Mouse (Mus musculus) layer of hippocampus, postnatal 14 days (tissue): ENCODE data around the gene 1700012B07Rik. TPM values are rescaled to one million over a fixed set of nuclear protein-coding genes. Genes with fewer than 3 reads are reported as not detected.
A peak's percentile ranks its signal among the peaks of the same experiment; 100 is the strongest.

Experiments used
- DNase-seq, 2 experiments: peaks; one replicate each; pipeline ENCODE4 v3.0.0; 2021 to 2022; ENCODE audit warnings: low spot score in 2 of 2, mixed read lengths in 1 of 2
- total RNA-seq, 2 experiments: library from RNA; stranded (reverse); gene quantifications; 2 replicates each; pipeline ENCODE4 v1.2.3; 2021

Gene 1700012B07Rik
- total RNA-seq, 2 experiments from 2014 or later: not detected

DNA sequence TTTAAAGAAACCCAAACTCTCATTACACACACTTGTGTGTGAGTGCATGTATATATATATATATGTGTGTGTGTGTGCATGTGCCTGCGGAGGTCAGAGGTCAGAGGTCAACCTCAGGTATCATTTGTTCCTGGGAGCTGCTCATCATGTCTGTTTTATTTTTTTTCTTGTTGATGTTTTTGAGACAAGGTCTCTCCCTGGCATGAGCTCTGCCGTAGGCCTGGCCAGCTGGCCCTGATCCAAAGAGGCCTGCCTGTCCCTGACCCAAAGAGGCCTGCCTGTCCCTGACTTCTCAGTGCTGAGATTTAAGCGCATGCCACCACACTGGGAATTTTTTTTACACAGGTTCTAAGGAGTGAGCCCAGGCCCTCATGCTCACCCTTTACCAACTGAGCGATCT lies 24.1 kb upstream of the 1700012B07Rik start:
- no peak for DNase-seq

DNA sequence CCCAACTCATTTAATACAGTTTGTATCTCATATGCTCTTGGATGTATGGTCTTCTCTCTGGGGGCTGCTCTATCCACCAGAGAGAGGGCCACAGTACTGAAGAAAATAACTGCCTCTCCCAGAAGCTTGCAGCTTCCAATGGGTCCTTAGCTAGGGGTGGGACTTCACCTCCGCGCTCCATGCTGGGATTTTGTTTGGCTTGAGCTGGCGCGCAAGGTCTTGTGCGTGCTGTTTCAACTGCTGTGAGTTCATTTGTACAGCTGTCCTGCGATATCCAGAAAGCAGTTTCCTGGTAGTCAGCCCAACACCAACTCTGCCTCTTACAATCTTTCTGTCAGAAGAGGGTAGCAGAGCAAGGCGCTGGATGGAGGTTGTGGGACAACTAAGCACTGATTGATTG lies 18.5 kb upstream of the 1700012B07Rik start:
- DNase-seq: no peak

DNA sequence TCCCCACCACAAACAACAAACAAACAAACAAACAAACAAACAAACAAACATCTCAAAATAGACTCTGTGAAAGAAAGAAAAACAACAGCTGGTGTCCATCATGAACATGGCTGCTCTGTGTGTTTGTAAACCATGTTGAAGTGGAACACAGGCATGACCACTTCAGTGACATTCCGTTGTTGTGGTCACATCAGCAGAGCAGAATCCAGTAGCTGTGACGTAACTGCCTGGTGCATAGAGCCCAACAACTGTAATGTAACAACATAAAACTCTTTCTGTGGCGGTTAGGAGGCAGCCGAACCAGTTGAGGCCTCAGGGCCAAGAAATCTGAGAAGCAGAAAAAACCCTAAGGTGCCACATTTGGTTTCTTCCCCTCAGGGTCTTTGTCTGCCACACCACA lies 17.8 kb upstream of the 1700012B07Rik start:
- no peak for DNase-seq

DNA sequence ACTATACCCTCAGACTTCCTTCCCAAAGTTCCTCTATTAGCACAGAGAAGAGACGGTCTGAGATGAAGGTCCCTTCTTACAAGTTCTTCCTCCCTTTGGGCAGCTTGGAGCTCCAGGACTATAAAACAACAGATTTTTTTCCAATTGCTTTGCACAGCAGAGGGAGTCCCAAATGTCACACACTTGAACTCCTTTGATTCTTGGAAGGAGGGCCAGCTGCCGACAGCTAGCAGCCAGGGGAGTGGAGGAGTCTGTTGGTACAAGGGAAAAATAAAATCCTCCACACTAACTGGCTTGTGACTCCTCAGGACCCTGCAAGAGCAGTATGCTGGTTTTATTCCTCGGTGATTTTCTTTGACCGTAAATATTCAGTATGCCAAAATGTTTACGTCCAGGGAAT lies 16.6 kb upstream of the 1700012B07Rik start:
- no peak for DNase-seq

DNA sequence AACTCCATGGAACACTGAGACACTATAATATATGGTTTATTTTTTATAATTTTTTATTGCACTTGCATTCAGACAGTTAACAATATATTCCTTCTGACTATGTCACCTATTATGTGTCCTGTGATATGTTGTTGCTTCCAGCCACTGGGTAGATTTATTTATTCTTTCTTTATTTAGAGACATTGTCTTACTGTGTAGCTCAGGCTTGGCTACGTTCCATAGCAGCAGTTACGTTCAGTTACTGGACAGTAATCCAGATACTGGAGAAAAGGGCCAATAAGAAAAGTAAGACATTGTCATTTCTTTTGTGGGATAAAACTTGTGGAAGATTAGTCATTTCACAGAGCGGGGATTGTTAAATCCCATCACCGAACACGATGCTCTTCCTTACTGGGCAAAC lies 2.5 kb upstream of the 1700012B07Rik start:
- DNase-seq: no peak

DNA sequence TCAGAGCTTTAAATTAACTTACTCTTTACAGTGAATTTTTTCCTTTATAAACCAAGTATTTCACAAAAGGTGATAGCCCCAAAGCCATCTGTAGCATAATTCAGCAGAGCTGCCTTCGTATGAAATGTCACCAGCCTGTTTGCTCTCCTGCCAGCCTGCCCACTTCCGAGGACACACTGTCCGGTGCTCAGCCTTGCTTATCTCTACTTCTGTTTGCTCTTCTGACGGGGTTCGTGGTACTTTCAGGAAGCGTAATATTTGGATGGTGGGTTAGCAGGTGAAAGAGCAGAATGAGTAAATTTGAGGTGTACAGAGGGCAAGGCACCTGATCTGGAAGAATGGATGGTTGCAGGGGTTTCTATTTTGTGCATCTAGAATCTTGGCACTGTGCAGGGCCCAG lies 5.6 kb downstream of the 1700012B07Rik start:
- DNase-seq: no peak

DNA sequence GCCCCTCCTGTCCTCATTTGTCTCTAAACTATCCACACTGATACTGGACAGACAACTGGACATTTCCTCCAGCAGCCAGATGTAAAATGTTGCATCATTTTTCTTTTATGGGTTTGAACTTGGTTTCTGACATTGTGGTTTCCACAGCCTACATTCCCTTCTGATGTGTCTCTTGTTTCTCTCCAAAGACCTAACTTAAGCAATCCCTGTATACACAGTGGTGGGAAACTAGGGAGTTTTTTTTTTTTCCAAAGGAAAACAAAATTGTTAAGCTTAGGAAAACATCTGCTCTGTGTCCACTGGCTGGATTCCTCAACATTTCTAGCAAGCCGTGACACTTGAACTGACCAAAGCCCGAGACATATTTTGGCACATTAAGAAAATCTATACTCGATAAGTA lies 10.4 kb downstream of the 1700012B07Rik start:
- DNase-seq: no peak

DNA sequence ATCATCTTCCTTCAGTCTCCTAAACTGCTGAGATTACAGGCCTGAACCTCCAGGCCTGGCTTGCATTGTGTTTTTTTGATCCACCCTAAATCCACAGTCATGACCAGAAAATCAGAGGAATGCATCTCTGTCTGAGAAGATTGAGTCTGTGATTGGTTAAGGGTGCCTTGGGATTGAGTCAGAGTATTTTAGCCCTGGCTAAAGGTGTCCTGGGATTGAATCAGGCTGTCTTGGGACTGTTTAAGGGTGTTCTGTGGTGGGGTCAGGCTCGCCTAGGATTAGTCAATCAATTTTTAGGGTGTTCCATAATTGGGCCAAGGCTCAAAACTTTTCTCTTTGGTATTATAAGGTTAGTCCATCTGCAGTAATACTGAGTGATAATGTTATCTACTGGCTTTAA lies 10.9 kb downstream of the 1700012B07Rik start:
- no peak for DNase-seq

DNA sequence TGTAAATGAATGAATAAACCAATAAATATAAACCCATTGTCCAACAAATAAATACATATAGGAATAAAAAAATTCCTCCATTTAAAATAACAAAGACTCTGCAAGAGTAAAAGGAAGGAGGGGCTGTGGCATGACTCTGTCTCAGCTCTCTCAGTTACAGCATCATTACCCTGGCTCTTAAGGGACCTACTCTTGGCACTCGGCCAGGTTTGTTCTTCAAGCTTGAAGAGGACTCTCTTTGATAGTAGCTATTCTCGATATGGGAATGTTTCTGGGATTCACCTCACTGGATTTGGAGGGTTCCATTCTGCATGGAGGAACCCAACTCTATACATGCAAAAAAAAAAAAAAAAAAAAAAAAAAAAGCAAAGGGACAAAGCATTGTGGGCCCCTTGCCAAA lies 16.1 kb downstream of the 1700012B07Rik start:
- DNase-seq: no peak

DNA sequence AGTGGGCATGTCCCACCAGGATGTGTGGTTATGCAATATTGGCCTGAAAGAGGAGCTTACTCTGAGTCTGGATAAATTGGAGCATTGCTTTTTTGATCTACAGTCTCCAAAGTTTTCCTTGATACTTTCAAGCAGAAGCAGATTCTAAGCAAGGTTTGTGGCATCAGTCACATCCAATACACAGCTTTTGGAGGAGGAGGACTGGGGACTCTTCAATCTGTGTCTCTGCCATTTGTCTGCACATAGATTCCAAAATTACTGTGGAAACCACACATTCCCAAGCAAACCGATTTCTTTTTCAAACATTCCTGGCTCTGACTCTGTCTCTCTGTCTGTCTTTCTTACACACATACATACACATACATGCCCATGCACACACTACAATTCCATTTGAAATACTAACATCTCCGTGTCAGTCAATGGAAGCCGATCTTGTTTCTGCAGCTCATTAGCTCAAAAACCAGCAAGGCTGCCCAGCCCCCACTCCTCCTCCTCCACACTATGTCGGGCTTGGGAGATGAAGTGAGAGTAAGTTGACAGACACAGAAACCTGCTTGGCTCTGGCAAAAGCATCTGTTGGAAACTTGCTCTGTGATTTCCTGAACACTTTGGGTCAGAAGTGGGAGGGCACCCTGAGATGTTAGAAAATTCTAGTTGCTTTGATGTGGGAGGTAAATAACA lies 18.5 kb downstream of the 1700012B07Rik start:
- peak; percentile 48 to 50 for DNase-seq

DNA sequence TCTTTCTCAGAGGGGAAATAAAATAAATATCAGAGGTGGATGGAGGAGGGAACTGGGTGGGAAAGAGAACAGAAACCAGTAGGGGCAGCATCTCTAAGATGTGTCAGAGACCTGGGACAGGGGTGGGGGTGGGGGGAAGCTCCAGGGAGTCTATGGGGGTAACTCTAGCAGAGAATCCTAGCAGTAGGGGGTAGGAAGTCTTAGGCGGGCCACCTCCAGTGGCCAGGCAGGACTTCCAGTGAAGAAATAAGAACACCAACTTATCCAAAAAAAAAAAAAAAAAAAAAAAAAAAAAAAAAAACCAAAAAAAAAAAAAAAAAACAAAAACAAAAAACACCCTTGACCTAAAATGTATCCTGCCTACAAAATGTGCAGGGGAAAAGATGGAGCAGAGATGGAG lies 26.3 kb downstream of the 1700012B07Rik start:
- DNase-seq: no peak

DNA sequence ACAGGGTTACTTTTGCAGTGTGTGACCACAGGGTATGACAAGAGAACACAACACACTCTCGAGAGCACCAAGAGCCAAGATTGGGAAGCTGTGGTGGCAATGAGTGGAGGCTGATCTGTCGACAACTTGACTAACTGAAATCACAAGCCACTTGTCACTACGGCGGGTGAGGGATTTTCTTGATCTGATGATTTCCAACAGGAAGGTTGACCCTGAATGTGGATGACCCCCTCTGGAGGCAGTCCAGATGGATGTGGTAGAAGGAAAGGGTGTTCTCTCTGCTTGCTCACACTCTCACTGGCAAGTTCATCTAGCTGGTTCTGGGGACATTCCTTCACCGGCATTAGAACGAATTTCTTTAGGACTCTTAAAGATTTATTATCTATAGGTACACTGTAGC lies 30.3 kb downstream of the 1700012B07Rik start:
- DNase-seq: no peak

DNA sequence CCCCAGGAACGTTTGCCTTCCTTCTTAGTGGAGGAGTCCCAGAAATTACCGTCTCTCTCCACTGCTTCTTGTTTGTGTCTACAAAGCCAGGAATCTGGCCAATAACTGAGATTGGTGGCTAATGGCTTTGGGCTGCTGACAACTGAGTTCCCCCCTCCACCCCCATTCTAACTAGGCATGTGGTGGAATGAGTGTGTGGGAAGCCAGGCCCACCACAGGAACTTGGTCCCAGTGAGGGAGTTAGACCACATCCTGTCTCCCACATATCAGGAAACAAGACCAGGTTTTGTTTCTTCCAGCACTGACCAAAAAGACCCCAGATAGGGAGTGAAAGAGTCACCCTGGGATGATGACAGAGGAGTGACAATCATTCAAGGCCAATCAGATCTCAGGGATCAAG lies 32.3 kb downstream of the 1700012B07Rik start:
- DNase-seq: no peak

DNA sequence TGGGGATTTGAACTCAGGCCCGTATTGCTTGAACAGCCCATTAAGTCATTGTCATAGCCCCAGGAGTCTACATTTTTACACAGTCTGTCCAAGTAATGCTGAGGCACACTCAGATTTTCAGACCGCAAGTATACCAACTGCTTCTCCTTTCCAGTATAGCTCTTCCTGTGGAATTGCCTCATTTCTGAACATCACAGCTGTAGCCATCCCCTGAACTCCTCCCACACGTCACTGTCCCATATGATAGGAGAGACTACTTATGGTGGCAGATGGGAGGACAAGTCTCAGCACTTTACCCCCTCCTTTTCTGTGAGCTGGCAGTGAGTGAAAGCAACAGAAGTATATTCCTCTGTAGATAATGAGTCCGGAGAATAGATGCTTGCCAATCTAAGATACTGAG lies 34.3 kb downstream of the 1700012B07Rik start:
- DNase-seq: no peak

DNA sequence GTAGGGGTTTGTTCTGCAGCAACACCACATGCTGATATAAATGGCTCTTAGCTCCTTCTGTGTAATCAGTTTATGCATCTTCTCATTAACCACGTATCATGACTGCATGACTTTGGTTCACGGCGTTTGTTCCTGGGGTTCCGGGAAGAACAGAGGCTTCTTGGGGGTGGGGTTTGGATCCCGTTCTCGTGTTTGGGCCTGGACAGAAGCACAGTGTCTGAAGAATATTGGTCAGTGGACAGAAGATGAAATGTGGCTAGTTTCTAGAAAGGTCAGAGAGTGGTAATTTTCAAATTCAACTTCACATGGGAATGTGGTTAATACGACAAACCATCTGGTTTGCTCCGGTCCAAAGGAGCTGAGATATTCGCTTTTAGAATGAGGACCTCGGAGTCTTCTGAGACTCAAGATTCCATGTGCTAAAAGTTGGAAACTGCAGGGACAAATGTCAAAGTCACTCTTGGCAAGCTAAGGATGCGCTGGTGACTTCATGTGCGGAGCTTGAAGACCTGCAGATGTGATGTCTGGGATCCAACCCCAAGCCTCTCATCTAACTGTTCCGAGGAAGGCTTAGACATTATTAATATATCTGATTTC lies 35.3 kb downstream of the 1700012B07Rik start:
- no peak for DNase-seq

DNA sequence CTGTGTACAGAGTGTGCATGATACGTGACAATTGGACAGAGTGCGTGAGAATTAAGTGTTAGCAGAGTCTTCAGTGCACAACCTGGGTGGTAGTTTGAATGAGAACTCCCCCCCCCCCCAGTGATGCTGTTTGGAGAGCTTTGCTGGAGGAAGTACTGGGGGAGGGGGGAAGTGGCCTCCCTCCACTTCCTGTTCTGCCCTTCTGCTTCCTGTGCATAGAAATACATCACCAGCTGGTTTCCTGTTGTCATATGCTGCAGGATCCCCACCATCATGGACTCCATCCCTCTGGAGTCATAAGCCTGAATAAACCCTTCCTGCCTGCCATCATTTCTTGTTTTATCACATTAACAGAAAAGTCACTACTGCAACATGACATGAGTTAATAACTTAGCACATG lies 35.9 kb downstream of the 1700012B07Rik start:
- no peak for DNase-seq

DNA sequence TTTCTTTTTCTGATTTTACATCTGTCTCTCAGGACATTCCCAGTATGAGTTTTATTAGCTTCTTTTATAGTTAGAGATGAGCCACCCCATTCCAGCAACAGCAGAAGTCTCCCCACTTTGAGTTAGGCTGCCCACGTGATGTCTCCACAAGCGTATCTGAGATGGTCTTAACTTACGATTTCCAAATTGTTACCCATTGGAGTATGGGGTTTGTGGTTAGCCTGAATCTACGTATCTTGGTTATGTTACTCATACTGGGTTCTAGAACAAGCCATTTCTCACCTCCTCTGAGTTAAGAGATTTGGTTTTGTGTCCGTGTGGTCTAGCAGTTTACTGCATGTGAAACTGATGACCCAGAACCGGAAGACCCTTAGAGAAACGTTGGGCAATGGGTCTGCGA lies 37.6 kb downstream of the 1700012B07Rik start:
- DNase-seq: no peak

DNA sequence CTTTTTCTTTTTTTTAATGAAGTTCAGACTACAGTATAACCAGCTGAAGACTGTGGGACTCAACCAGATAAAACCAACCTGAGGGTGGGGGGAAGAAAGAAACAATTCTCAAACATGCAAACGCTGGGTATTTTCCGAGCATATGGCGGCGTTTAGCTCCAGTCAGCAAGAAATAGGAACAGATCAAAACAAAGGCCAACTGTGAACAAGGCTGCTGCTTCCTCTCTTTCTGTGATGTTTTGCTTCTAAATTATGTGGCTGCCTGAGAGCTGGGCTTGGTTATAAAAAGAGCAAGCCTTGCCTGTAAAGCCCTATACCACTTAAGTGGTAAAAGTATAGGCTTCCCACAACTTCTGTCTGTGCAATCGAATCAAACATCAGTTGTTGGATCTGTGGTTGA lies 42.5 kb downstream of the 1700012B07Rik start:
- peak in 1 of 2 experiments; percentile 18 for DNase-seq

DNA sequence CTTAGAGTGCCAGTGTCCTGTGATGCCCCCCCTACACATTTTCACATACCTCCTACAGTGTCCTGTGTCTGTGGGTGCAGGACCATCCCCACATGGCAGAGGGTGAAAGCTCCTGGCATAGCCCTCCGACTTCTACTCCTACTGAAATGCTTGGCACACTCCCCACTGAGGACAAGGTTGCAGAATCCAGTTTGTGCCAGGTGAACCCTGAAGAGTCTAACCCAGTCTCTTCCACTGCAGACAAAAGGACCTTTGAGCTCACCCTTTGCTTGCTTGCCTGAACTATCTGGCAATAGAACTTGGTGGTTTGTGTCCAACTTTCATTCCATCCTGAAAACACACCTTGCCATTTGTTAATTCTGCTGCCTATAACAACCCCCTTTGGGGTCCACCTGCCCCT lies 56.5 kb downstream of the 1700012B07Rik start:
- no peak for DNase-seq

DNA sequence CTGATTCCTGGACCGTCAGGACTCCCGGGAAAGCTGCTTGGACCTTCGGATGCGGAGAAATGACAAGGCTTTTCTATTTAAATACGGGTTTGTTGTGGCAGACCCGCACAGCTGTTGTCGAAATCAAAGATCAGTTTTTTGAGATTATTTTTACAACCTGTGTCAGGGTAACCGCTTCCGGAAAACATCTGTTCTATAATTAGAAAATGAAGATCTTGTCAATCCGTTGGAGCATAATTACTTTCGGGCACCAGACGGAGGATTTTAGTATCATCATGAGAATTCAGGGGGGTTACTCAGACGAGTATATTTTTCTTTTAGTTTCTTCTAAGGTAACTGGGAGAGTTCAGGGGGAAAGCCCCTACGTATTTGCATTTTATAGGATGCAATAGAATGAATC lies 57.7 kb downstream of the 1700012B07Rik start:
- DNase-seq: no peak

DNA sequence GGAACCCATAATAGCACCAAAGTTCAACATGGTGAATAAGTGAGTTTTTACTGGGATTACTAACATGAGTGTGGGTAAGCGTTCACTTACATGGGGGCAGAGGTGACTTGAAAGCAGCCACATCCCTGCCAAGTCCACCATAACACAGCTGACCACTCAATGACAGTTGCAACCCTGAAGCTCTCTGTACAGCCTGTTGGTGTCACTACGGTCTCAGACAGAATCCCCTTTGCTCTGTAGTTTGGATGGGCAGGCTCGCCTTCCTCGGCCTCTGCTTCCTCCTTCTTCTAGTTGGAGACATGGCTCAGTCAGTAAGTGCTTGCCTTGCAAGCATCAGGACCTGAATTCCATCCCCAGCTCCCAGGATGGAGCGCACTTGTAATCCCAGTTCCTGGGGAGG lies 58.8 kb downstream of the 1700012B07Rik start:
- DNase-seq: no peak

DNA sequence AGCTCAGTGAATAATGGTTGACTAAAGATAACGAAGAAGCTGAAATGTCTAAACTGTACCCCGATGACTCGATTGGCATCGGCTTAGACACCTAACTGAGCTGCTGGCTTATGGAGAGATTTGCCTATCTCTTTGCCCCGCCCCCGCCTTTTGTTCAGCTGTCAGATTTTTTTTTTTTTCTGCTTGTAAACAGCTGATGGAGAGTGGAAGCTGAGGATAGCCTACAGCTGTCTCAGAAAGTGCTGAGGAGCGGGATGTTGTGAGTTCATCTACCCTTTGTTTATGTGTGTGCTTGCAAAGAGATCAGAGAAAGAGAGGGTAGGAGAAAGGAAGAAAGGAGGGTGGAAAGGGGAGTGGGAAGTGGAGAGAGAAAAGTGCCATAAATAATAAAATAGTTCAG lies 67.8 kb downstream of the 1700012B07Rik start:
- no peak for DNase-seq

DNA sequence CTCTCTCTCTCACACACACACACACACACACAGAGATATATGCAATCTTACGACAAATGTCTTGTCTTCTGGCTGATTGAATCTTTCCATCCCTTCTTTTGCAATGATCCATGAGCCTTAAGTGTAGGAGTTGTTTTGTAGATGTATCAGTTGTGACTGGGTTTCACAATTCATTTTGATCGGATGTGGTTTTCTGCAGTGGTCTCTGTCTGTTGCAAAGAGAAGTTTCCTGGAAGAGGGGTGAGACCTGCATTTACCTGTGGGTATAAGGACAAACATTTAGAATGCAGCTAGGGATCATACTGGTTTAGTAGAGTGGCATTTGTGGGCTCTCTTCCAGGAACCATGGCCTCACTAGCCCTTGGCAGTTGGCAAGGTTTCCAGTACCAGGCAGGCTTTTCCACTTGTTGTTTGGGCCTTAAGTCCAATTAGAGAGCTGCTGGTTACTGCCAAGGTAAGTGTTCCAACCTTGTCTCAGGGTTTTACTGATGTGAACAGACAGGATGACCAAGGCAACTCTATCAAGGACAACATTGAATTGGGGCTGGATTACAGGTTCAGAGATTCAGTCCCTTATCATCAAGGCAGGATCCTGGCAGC lies 69.1 kb downstream of the 1700012B07Rik start:
- peak in 1 of 2 experiments; percentile 41 for DNase-seq
